Mouse (Mus musculus) ES-Bruce4 (cell line): ENCODE measurements around the gene Pdzd9. TPM values are rescaled to one million over a fixed set of nuclear protein-coding genes. Genes with fewer than 3 reads are reported as not detected.

ENCODE experiments used
- H3K27ac ChIP-seq: 2 replicates; pipeline ENCODE4 v1.5.1; 2012; ENCODE audit warnings: low read length, inconsistent platforms; ENCODE audit not compliant: insufficient read depth
- H3K27me3 ChIP-seq: 2 replicates; pipeline ENCODE4 v1.6.1; 2012; ENCODE audit warnings: mild to moderate bottlenecking, low read length, inconsistent platforms; ENCODE audit not compliant: control insufficient read depth, poor library complexity, insufficient read depth, severe bottlenecking
- H3K36me3 ChIP-seq: 2 replicates; pipeline ENCODE4 v1.6.1; 2012; ENCODE audit warnings: inconsistent platforms, mild to moderate bottlenecking, low read length, moderate library complexity; ENCODE audit not compliant: control insufficient read depth, poor library complexity, insufficient read depth, severe bottlenecking
- H3K4me1 ChIP-seq: one replicate; pipeline ENCODE4 v1.8.1; 2011; ENCODE audit warnings: low read length; ENCODE audit not compliant: control insufficient read depth, insufficient read depth
- H3K4me3 ChIP-seq: 2 replicates; pipeline ENCODE4 v1.5.1; 2011; ENCODE audit warnings: low read depth, mild to moderate bottlenecking, low read length
- H3K9ac ChIP-seq: 2 replicates; pipeline ENCODE4 v1.6.1; 2012; ENCODE audit warnings: low read depth, mild to moderate bottlenecking, inconsistent platforms; ENCODE audit not compliant: poor library complexity, severe bottlenecking
- H3K9me3 ChIP-seq: replicated peaks from 2 replicates; pipeline ENCODE4 v1.6.1; 2012; ENCODE audit warnings: mild to moderate bottlenecking, low read length, inconsistent platforms; ENCODE audit not compliant: control insufficient read depth, poor library complexity, insufficient read depth, severe bottlenecking
- CTCF ChIP-seq: IDR thresholded peaks from one replicate; pipeline ENCODE4 v1.8.1; 2011; ENCODE audit warnings: low read depth, low read length
- EP300 ChIP-seq: IDR thresholded peaks from 2 replicates; pipeline ENCODE4 v1.6.1; 2011; ENCODE audit warnings: low read depth, low read length; ENCODE audit not compliant: insufficient read depth
- POLR2A ChIP-seq: IDR thresholded peaks from one replicate; pipeline ENCODE4 v1.8.1; 2011; ENCODE audit warnings: low read length; ENCODE audit not compliant: insufficient read depth
- polyA plus RNA-seq: library from polyadenylated mRNA; stranded (reverse); fragments of >200 nt; gene quantifications from 2 replicates; pipeline ENCODE4 v1.2.4, GENCODE M21; 2011; ENCODE audit warnings: low read depth; ENCODE audit not compliant: missing spikeins, insufficient read depth, insufficient read length

Gene Pdzd9
- polyA plus RNA-seq, 1 experiment, result not detected

DNA sequence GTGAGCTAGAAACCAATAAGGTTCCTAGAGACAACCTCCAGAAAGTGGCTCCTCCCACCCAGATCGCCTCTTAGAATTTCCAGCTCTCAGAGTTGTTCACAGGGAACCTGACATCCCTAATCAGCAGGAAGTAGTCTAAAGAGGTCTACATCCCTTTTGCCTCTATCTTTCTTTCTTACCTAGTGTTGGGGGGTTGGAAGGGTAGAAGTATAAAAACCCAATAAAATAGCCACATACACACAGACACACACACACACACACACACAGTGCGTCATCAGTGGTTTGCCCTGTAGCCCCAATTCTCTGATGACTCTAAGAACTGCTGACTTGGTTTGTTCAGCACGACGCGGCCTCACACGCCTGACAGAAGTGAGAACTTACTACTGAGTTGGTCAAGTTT lies 29.4 kb upstream of the Pdzd9 start:
- TF ChIP-seq CTCF (no peak), POLR2A (no peak), EP300 (no peak)
- H3K9ac ChIP-seq, result no peak overlapping the region
- H3K27ac ChIP-seq, result no peak overlapping the region
- H3K4me1 ChIP-seq, result peaks cover 5% of the 10 kb centered on the region
- no peaks in the 10 kb centered on the region for H3K9me3 ChIP-seq
- no peaks in the 10 kb centered on the region for H3K27me3 ChIP-seq
- no peak overlapping the region for H3K4me3 ChIP-seq
- no peaks in the 10 kb centered on the region for H3K36me3 ChIP-seq

DNA sequence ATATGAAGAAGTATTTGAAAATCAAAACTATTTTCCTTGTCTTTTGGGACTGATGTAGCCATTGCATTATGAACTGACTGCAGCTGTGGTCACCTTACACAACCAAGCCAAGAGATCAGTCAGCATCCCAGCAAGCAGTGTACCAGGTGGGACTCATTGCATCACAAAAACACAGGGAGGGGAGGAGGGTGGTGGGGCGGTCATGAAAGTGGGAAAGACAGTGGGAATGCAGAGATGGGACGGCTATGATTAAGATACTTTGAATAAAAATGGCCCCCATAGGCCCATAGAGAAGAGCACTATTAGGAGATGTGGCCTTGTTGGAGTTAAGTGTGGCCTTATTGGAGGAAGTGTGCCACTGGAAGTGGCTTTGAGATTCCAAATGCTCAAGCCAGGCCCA lies 26.2 kb upstream of the Pdzd9 start:
- peaks cover 5% of the 10 kb centered on the region for H3K4me1 ChIP-seq
- no peak overlapping the region for H3K4me3 ChIP-seq
- H3K36me3 ChIP-seq, result no peaks in the 10 kb centered on the region
- no peaks in the 10 kb centered on the region for H3K27me3 ChIP-seq
- no peaks in the 10 kb centered on the region for H3K9me3 ChIP-seq
- H3K9ac ChIP-seq, result no peak overlapping the region
- no peak for TF ChIP-seq EP300
- no peak for TF ChIP-seq CTCF
- TF ChIP-seq POLR2A, result no peak
- no peak overlapping the region for H3K27ac ChIP-seq

DNA sequence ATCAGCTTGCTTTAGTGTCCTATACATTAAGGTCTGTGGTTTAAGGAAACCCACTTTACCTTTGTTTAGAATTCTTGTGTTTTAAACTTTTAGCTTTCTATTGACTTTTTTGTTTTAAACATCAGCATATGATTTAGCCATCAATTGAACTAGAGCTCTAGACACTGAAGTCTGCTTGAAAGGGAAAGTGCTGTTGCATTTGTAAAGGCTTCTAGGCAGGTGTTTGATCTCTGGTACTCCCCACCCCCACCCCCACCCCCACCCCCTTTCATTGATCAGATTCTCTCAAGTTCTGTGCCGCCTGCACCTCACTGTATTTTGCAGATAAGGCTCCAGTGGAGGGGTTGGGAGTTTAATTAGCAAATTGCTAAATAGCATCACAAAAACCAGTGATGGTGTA lies 25.5 kb upstream of the Pdzd9 start:
- Histone ChIP-seq H3K4me1 (peaks cover 5% of the 10 kb centered on the region), H3K4me3 (no peak overlapping the region), H3K27me3 (no peaks in the 10 kb centered on the region), H3K9ac (no peak overlapping the region), H3K27ac (no peak overlapping the region; the same call in 1 of the 2 replicates), H3K9me3 (no peaks in the 10 kb centered on the region), H3K36me3 (no peaks in the 10 kb centered on the region)
- TF ChIP-seq EP300, result no peak
- TF ChIP-seq CTCF, result no peak
- TF ChIP-seq POLR2A, result no peak

DNA sequence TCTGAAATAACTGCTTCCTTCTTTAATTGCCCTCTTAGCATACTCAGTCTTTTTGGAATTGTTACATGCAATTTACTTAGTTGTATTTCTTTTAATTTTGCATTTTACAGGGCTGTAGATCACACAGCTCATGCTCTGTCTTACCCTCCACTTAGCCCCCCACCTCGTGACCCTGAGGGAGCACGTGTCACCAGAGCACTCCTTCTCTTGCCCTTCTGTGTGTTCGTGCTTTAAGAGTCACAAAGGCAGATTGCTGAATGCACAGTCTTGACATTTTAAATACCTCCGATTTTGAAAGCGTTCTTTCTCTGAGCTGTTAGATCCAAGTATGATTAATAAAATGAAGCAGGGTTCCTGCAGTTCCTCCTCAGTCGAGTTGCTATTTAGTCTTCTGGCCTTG lies 25.1 kb upstream of the Pdzd9 start:
- Histone ChIP-seq H3K27ac (peak overlapping the region; percentile 9; the same call in 1 of the 2 replicates), H3K27me3 (no peaks in the 10 kb centered on the region), H3K9ac (no peak overlapping the region), H3K36me3 (no peaks in the 10 kb centered on the region), H3K4me3 (no peak overlapping the region), H3K4me1 (peaks cover 5% of the 10 kb centered on the region), H3K9me3 (no peaks in the 10 kb centered on the region)
- no peak for TF ChIP-seq EP300
- TF ChIP-seq POLR2A, result no peak
- TF ChIP-seq CTCF, result no peak

DNA sequence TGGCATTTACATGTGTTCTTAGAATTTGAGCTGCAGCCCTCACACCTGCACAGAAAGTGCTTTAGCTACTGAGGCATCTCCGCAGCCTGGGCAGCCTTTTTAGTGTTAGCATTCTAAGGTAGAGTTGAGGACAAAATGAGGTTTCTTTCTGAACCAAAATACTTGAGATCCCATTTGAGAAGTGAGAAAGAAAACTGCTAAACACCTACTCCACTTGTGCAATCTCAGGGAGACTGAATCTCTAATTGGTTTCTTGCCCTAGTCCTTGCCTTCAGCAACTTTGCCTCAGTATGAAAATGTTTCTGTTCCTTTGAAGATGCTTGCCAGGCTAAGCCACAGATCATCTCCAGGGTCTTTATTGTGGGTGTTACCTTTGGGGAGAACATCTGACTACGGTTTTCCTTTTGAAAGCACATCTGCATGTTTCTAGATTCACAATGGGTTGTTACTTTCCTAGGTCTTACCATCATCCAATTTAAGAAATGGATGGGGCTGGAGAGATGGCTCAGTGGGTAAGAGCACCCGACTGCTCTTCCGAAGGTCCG lies 23.8 kb upstream of the Pdzd9 start:
- Histone ChIP-seq H3K4me3 (no peak overlapping the region), H3K27ac (no peak overlapping the region), H3K9ac (no peak overlapping the region), H3K4me1 (peaks cover 5% of the 10 kb centered on the region), H3K36me3 (no peaks in the 10 kb centered on the region; the same call in 1 of the 2 replicates), H3K27me3 (no peaks in the 10 kb centered on the region), H3K9me3 (no peaks in the 10 kb centered on the region)
- TF ChIP-seq EP300 (no peak), POLR2A (no peak), CTCF (no peak)

DNA sequence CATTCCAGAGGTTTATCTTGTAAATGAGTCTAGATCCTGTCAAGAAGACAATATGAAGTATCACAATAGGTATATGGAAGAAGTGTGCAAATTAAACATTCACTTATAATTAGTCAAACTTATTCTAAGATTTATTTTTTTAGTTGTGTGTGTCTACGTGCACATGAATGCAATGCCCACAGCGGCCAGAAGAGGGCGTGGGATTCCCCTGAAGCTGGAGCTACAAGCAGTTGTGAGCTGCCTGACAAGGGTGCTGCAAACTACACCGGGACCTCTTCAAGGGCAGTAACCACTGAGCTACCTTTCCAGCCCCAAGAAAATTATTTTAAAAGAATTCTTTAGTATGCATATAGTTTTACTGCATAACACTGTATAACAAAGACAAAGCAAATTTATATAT lies 20.5 kb upstream of the Pdzd9 start:
- TF ChIP-seq EP300 (no peak), POLR2A (no peak), CTCF (peak; percentile 61)
- no peaks in the 10 kb centered on the region for H3K9me3 ChIP-seq
- no peak overlapping the region for H3K9ac ChIP-seq
- no peak overlapping the region for H3K4me3 ChIP-seq
- H3K27me3 ChIP-seq, result no peaks in the 10 kb centered on the region
- H3K4me1 ChIP-seq, result peaks cover 3% of the 10 kb centered on the region
- no peaks in the 10 kb centered on the region; the same call in 1 of the 2 replicates for H3K36me3 ChIP-seq
- no peak overlapping the region for H3K27ac ChIP-seq
